Mouse (Mus musculus) midbrain, embryonic 14.5 days (tissue): ENCODE measurements around the gene Txnip. TPM values are rescaled to one million over a fixed set of nuclear protein-coding genes. Genes with fewer than 3 reads are reported as not detected.
A peak's percentile ranks its signal among the peaks of the same experiment; 100 is the strongest.
"Not testable (repeated sequence)": the region's sequence is repeated elsewhere in the genome, so short reads cannot be mapped to it uniquely, and the experiment has no call there.

ENCODE experiments used
- ATAC-seq: fragments of 200-750 bp; cut with Nextera tagmentation; 2 replicates; pipeline ENCODE4 v1.8.0; 2017; ENCODE audit warnings: moderate number of reproducible peaks, moderate library complexity; ENCODE audit not compliant: low FRiP score, low TSS enrichment
- DNase-seq: peaks from one replicate; pipeline ENCODE4 v3.0.0-alpha.2; 2015
- H3K27ac ChIP-seq: fragments of 300-500 bp; sonication (generic); replicated peaks from 2 replicates; pipeline ENCODE4 v1.5.1; 2014; ENCODE audit warnings: mild to moderate bottlenecking, low read depth, low read length, moderate library complexity
- H3K27me3 ChIP-seq: fragments of 300-500 bp; sonication (generic); 2 replicates; pipeline ENCODE4 v1.6.1; 2014; ENCODE audit warnings: low read length, control low read depth, mixed read lengths; ENCODE audit not compliant: control insufficient read depth, insufficient read depth
- H3K36me3 ChIP-seq: fragments of 300-500 bp; sonication (generic); 2 replicates; pipeline ENCODE4 v1.6.1; 2014; ENCODE audit warnings: low read length, control low read depth; ENCODE audit not compliant: control insufficient read depth, insufficient read depth
- H3K4me1 ChIP-seq: fragments of 300-500 bp; sonication (generic); 2 replicates; pipeline ENCODE4 v1.6.1; 2014; ENCODE audit warnings: mild to moderate bottlenecking, antibody characterized with exemption, low read length, control low read depth; ENCODE audit not compliant: control insufficient read depth, insufficient read depth
- H3K4me2 ChIP-seq: fragments of 300-500 bp; sonication (generic); 2 replicates; pipeline ENCODE4 v1.6.1; 2014; ENCODE audit warnings: mild to moderate bottlenecking, low read length, moderate library complexity
- H3K4me3 ChIP-seq: fragments of 300-500 bp; sonication (generic); replicated peaks from 2 replicates; pipeline ENCODE4 v1.5.1; 2014; ENCODE audit warnings: low read depth, low read length
- H3K9ac ChIP-seq: fragments of 300-500 bp; sonication (generic); replicated peaks from 2 replicates; pipeline ENCODE4 v1.6.1; 2014; ENCODE audit warnings: mild to moderate bottlenecking, low read length, moderate library complexity
- H3K9me3 ChIP-seq: fragments of 300-500 bp; sonication (generic); 2 replicates; pipeline ENCODE4 v1.6.1; 2016; ENCODE audit warnings: low read length, control low read depth, mixed read lengths; ENCODE audit not compliant: control insufficient read depth
- WGBS: fragments of 180-500 bp; shearing (Covaris S2); extraction: QIAGEN DNeasy Blood & Tissue Kit; methylation state at CpG from one replicate; pipeline ENCODE4 v1.1.7; 2014; 5-methylcytosine and 5-hydroxymethylcytosine counted together
- polyA plus RNA-seq: library from polyadenylated mRNA; unstranded; fragments of >200 nt; fragmentation: Nextera tagmentation; extraction: Ambion mirVana; gene quantifications from 2 replicates; pipeline ENCODE4 v1.2.1, GENCODE M21; 2014

The Txnip gene
- polyA plus RNA-seq: 45.0 and 60.1 TPM in 2 replicates

- Histone ChIP-seq H3K9ac (peak within 1 kb of the TSS; percentile 59), H3K4me3 (peak within 1 kb of the TSS; percentile 72), H3K27me3 (no peaks in the 10 kb centered on the region), H3K4me1 (peaks cover 40% of the 10 kb centered on the region), H3K9me3 (no peaks in the 10 kb centered on the region), H3K4me2 (peak within 1 kb of the TSS; percentile 76), H3K36me3 (peaks cover 22% of the 10 kb centered on the region), H3K27ac (peak within 1 kb of the TSS; percentile 63)
- DNase-seq (peak; percentile 99), ATAC-seq (peak; percentile 99)
- WGBS: 1% methylated on average over 26 of the region's 26 CpGs
Measured at GRCm38 (mm10) chr3:96557694-96558093, at the start of gene Txnip. Gene Txnip, plus strand, starts transcription at chr3:96557957.

DNA sequence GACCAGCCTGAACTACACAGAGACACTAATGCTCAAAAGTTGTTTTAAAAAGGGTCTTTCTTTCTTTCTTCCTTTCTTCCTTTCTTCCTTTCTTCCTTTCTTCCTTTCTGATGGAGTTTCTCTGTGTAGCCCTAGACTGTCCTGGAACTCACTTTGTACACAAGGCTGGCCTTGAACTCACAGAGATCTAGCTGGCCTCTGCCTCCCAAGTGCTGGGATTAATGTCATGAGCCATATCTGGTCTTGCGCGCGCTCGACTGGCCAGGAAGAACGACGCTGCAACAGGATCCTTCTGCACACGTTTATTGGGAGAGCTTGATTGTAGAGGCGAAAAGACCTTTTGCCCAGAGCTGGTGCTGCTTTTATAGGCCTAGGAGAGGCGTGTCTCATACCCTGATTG, 49.8 kb upstream of the Txnip start:
- not testable (repeated sequence) for H3K4me2 ChIP-seq, DNase-seq, H3K27me3 ChIP-seq, H3K36me3 ChIP-seq, H3K27ac ChIP-seq, H3K4me3 ChIP-seq, H3K9me3 ChIP-seq, H3K9ac ChIP-seq, H3K4me1 ChIP-seq, ATAC-seq
- 94% methylated on average over 7 of the region's 9 CpGs for WGBS

GRCm38 (mm10) chr3:96520171-96520570, 37.6 kb upstream of the Txnip start:
- WGBS: 48% methylated on average over 5 of the region's 5 CpGs
- DNase-seq (no peak), ATAC-seq (no peak)
- H3K4me2 ChIP-seq: no peak overlapping the region
- no peaks in the 10 kb centered on the region for H3K27me3 ChIP-seq
- H3K27ac ChIP-seq: no peak overlapping the region
- H3K9me3 ChIP-seq: no peaks in the 10 kb centered on the region
- H3K4me3 ChIP-seq: no peak overlapping the region
- no peaks in the 10 kb centered on the region for H3K36me3 ChIP-seq
- H3K4me1 ChIP-seq: no peaks in the 10 kb centered on the region
- H3K9ac ChIP-seq: no peak overlapping the region

DNA sequence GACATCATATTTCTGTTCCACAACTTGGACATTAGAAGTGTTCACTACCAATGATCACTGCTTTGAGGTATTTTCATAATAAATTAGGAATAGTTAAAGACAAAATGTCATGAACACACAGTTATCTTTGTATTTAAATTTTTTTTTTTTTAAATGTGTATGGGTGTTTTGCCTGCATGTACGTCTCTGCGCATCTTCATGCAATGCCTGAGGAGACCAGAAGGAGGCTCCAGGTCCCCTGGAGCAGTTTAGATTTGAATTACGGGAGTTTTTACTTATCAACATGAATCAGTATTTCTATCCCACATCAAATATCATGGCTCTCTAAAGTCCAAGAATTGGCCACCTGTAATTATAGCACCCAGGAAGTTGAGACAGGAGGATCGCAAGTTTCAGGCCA, 35.6 kb upstream of the Txnip start:
- Histone ChIP-seq H3K4me2 (no peak overlapping the region), H3K27me3 (peaks cover 5% of the 10 kb centered on the region; the same call in 1 of the 2 replicates), H3K36me3 (no peaks in the 10 kb centered on the region), H3K4me3 (no peak overlapping the region), H3K9ac (no peak overlapping the region), H3K27ac (no peak overlapping the region), H3K9me3 (no peaks in the 10 kb centered on the region), H3K4me1 (peaks cover 6% of the 10 kb centered on the region)
- DNase-seq: no peak
- ATAC-seq: no peak
- 58% methylated on average over 4 of the region's 4 CpGs for WGBS

DNA sequence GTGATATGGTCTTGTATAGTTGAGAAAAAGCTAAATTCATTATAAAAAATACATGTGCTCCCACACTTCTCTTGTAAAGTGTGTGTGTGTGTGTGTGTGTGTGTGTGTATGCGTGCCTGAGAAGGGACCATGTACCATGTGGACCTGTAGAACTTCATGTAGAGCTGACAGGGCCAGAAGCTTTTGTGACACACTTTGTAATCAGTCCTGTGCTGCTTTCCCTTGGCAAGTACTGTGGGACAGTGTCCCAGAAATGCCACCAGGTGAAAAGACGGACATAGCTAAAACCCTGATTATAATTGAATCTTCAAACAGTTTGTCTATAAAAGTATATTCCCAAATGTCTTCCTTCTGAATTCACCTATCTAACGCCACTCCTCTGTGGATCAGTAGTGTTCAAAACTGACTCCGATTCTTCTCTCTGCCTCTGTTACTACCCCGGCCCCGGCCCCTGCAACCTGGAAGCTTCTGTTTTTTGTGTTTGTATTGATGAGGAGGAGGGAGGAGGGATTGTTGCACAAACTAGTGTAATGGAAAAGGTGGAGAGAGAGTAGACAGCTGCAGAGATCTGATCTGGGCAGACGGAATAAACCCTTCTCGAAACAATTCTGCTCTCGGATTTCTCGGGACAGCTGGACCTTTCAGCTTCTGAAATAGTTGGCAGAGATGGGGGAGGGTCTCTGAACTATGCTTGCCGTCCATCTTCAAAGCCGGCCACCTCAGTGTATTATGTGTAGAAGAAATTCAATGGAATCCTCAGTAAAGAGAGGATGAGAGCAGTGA, 33.5 kb upstream of the Txnip start:
- Histone ChIP-seq H3K9ac (no peak overlapping the region), H3K36me3 (no peaks in the 10 kb centered on the region), H3K4me2 (no peak overlapping the region), H3K9me3 (no peaks in the 10 kb centered on the region), H3K4me1 (peaks cover 9% of the 10 kb centered on the region), H3K4me3 (no peak overlapping the region), H3K27me3 (peaks cover 19% of the 10 kb centered on the region), H3K27ac (no peak overlapping the region)
- ATAC-seq (no peak), DNase-seq (no peak)
- 63% methylated on average over 12 of the region's 12 CpGs for WGBS

GRCm38 (mm10) chr3:96524914-96525313, 32.8 kb upstream of the Txnip start, which contains the start of gene Hfe2:
Gene Hfe2, plus strand, starts transcription at chr3:96525172.
- no peak within 1 kb of the TSS for H3K4me2 ChIP-seq
- peaks cover 19% of the 10 kb centered on the region for H3K27me3 ChIP-seq
- DNase-seq (no peak), ATAC-seq (no peak)
- no peak within 1 kb of the TSS for H3K4me3 ChIP-seq
- no peaks in the 10 kb centered on the region for H3K9me3 ChIP-seq
- no peaks in the 10 kb centered on the region for H3K36me3 ChIP-seq
- 87% methylated on average over 4 of the region's 4 CpGs for WGBS
- H3K9ac ChIP-seq: no peak within 1 kb of the TSS
- no peak within 1 kb of the TSS for H3K27ac ChIP-seq
- peaks cover 9% of the 10 kb centered on the region for H3K4me1 ChIP-seq

DNA sequence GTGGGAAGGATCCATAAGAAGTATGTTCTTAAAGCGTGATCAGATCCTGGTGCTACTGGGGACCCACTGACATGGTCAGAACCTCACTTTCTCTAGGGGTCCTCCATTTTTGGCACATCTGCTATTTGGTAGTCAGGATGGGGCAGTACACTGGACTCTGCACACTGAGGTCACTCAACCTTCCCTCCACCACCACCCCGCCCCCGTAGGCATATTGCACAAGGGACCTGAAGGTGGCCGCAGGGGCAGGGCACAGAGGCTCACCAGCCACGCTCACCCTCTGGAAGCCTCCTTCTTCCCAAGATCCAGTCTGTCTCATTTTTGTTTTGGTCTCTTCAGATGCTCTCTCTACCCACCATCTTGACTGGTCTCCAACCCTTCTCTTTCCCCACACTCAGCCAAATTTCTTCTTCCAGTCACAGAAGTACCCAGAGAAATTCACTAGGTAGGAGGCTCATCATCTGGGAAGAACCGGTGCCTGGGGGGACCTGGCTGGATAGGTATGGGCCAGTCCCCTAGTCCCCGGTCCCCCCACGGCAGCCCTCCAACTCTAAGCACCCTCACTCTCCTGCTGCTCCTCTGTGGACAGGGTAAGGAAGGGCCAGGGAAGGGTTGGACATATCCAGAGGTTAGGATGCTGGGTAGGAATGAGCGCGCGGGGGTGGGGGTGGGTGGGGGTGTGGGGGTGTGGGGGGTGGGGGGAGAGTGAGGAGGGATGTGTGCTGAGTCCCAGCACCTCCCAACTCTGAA, 31.6 kb upstream of the Txnip start:
- Histone ChIP-seq H3K4me2 (peak overlapping the region; percentile 76), H3K27me3 (peaks cover 19% of the 10 kb centered on the region), H3K27ac (no peak overlapping the region), H3K9me3 (no peaks in the 10 kb centered on the region), H3K36me3 (no peaks in the 10 kb centered on the region), H3K4me1 (peaks cover 9% of the 10 kb centered on the region), H3K4me3 (no peak overlapping the region), H3K9ac (no peak overlapping the region)
- 67% methylated on average over 11 of the region's 11 CpGs for WGBS
- ATAC-seq (no peak), DNase-seq (no peak)

DNA sequence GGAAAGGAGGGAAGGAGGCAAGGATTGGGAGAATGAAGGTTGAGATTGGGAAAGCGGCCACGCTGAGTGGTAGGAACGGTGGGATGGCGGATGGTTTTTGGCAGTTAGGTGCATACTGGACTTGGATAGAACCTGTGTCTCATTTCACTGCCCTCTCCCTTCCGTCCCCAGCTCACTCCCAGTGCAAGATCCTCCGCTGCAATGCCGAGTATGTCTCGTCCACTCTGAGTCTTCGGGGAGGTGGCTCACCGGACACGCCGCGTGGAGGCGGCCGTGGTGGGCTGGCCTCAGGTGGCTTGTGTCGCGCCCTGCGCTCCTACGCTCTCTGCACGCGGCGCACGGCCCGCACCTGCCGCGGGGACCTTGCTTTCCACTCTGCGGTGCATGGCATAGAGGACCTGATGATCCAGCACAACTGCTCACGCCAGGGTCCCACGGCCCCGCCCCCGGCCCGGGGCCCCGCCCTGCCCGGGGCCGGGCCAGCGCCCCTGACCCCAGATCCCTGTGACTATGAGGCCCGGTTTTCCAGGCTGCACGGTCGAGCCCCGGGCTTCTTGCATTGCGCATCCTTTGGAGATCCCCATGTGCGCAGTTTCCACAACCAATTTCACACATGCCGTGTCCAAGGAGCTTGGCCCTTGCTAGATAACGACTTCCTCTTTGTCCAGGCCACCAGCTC, 30.8 kb upstream of the Txnip start:
- ATAC-seq: peak; percentile 34; the same call in 1 of the 2 replicates
- WGBS: 6% methylated on average over 44 of the region's 44 CpGs
- Histone ChIP-seq H3K4me1 (peaks cover 9% of the 10 kb centered on the region), H3K4me2 (peak overlapping the region; percentile 76), H3K9ac (peak overlapping the region; percentile 53), H3K36me3 (no peaks in the 10 kb centered on the region), H3K4me3 (peak overlapping the region; percentile 40), H3K9me3 (no peaks in the 10 kb centered on the region), H3K27ac (no peak overlapping the region), H3K27me3 (peaks cover 19% of the 10 kb centered on the region)
- DNase-seq: peak; percentile 49
